Mouse (Mus musculus) kidney, adult 18-20 months (tissue): ENCODE results near the gene Cd70.
A peak's percentile ranks its signal among the peaks of the same experiment; 100 is the strongest.

Source experiments
- DNase-seq: peaks from one replicate; pipeline ENCODE4 v3.0.0; 2021

The Cd70 gene

DNA sequence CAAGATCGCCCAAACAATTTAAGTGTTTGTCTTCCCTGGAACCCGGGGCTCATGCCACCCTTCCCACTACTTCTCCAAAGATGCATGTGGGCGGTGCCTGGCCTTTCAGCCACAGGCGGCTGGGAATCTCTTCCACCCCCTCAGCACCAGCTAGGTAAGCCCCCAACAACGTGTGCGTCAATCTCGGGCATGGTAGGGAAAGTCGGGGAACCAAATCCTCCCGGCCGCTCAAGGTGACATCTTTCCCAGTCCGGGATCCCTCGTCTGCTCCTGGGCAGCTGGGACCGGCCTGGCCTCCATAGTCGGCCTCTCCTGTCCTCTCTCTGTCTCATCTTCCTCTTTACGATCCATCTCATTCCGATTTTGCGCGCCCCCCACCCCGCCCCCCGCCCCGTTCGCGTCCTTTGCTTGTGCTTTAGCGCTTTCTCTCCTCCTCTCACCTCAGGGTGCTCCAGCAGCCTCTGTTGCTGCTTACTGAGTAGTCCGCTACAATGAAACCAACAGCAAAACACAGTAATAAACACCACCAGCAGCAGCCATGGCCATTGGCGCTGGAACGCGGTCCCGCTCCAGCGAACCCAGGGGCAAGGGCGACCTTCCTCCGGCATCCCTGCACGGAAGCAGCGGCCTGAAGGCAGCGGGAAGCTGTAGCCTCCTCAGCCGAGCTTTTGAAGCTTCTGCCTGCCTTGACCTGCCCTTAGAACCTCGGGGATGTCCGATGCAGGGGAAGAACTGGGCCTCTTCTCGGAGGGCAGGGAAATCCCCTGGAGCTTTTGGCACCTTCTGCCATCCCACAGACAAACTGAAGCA lies at the start of gene Cd70:
Gene Cd70, minus strand, starts transcription at position 784 of the 810 bp plus-strand sequence.
- DNase-seq = no peak

DNA sequence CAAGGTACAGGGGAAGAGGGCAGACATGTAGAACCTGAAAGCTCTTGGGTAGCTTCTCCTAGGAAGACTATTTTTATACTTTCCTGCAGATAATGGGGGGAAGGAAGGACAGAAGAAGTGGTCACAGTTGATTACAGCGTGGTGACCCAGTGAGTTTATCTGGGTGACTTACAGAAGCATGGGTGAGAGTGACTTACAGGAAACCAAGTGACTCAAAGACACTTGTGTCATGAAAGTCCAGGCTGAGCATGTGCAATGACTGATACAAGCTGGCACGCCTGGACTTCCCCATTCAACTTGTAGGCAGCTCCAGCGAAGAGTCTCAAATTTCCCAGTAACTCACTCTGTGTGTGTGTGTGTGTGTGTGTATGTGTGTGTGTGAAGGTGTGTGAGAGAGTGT lies 48.7 kb upstream of the Cd70 start:
- DNase-seq = no peak

DNA sequence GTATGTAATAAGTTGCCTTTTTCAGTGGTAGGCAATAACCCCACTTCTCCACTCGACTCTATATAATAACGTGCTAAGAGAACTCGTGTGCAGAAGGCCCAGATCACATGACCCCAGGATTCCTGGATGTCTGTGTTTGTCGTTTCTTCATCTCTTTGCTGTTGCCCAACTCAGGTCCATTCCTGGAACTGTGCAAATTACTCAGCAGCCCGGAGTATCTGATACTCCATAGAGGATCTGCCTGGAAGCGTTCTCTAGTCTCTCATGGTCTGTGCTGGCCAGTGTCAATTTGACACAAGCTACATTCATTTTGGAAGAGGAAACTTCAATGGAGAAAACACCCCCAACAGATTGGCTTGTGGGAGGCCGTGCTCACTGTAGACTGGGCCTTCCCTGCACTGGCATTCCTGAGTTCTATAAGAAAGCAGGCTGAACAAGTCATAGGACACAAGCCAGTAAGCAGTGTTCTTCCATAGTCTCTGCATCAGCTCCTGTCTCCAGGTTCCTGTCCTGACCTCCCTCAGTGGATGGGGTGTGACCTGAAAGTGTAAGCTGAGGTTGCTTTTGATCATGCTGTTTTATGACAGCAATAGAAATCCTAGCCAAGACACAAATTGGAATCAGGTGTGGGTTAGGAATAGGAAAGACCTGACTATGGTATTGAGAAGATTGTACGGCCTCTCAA lies 45.9 kb upstream of the Cd70 start:
- DNase-seq = no peak

DNA sequence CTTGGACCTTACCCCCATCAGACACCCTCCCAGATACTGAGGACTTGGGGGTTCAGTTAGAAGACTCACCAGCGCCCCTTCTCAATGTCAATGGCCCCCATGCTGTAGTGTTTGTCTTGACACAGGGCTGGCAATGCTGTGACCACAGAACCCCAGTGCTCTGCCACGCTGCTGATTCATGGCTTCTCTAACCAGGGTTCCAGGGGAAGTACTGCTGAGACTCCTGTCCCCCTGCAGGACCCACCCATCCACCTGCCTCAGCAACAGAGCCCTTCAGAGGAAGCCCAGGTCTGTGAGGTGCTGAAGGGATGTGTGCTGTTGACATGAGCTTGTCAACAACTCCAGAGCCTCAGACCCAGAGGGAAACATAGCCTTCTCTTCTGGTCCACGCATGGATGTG lies 45.2 kb upstream of the Cd70 start:
- DNase-seq = no peak

DNA sequence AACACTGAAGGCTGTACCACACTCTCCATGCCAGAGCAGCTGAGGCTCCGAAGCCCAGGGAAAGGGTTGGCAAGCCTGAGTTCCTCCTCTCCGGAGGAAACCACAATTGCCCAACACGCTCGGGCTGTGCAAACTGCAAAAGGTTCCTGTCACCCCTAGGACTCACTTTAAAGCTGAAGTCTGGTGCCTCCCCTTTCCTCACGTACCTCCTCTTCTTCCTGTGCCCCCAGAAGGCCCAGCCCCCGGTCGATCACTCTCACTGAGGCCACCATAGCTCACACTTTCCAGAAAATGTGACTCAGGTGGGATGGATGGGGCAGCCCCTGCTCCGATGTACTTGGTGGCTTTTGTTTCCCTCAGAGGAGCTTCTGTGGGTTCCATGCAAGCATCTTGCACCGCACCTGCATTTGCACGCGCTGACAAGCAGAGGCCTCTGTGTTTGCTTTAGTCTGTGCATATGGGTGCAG lies 44.5 kb upstream of the Cd70 start, which contains the start of gene Tnfsf14:
Gene Tnfsf14, minus strand, starts transcription at position 137 of the 467 bp plus-strand sequence.
- no peak for DNase-seq

DNA sequence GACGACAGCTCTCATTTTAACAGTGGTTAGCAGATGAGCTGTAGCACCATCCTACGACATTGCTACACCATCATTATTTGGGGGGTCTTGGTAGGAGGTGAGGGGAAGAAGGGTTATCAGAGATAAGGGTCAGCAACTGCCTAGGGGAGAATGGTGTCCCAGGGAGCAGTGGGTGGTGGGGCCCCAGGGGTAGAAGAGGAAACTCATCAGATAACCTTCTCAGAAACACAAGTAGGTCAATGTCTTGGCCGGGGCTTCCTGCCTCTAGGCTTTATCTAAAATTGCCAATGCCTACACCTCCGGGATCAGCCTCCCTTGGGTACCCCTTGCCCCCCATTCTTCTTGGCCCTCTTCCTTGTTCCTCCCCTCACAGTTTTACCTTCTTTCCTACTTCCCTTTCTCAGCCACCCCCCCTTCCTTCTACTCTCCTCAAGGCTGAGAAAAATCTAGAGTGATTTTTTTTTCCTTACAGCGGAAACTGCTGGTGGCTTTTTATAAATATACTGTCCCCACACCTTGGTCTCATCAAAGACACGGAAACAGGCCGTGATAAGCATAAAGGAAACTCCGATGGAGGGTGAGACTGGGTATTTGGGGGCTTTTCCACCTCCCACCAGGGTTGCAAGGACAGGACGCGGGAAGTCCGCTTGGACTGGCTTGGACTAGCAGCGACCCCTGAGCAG lies 39.1 kb upstream of the Cd70 start:
- DNase-seq = no peak

DNA sequence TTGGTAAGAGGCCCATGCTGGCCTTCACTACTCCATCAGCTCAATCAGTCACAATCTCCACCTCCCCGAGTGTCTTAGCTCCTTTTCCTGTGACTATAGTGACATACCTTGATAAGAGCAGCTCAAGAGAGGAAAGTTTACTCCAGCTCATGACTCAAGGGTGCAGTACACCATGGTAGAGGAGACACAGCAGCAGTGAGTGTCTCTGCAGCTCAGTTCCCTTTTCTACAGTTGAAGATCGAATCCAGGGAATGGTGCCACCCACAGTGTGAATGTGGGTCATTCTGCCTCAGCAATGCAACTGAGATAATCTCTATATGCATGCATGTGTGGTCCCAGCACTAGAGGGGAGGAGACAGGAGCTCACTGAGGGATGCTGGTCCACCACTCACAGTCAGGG lies 36.1 kb upstream of the Cd70 start:
- DNase-seq = no peak

DNA sequence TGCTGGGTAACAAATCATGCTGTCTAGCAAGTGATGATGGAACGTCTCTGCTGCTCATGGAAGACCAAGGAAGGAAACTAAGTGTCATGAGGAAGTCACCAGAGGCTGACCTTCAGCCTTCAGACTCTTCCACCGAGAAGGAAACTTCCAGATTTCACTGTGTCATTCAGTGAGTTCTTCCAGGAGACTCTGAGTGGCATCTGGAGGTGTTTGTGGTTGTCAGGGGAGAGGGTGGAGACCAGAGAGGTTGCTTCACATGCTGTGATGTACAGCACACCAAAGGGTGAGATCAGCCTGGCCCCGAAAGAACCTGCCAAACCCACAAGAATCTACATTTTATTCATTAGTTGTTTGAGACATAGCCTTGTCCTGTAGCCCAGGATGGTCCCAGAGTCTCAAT lies 33.3 kb upstream of the Cd70 start:
- DNase-seq = no peak

DNA sequence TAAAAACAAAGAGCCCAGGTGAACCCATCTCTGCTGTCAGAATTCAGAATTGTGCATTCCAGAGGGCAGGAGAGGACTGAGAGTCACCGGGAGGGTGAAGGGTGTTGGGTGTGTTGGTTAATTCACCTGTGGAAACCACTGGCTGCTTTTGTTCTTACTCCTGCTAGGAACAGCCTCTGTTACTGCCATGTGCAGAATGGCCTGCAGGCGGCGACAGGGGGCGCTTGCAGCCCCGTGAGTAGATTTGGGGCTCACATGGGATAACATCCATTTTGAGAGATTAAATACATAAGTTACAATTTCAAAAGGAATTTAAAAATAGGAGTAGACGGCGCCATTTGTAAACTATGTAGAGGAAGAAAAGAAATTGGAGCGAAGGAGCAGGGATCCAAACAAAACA lies 30.8 kb upstream of the Cd70 start:
- peak; percentile 27 for DNase-seq

DNA sequence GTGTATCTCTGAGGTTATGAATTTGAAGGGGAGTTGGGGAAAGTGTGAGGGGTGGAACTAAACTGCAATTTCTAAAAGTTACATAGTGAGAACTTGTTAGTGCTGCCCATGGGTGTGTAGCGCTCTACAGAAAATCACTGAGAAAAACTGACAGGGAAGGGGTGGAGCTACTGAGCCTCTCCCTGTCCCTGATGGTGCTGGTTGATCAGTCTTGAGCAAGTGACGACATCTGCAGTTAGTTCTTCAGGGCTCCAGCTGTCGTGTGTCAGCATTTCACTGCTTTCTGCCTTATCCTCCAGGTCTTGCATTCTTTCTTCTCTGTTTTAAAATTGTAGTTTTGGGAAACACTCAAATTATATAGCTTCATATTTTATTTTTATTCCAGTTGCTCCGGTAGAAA lies 23.8 kb upstream of the Cd70 start:
- DNase-seq = no peak

DNA sequence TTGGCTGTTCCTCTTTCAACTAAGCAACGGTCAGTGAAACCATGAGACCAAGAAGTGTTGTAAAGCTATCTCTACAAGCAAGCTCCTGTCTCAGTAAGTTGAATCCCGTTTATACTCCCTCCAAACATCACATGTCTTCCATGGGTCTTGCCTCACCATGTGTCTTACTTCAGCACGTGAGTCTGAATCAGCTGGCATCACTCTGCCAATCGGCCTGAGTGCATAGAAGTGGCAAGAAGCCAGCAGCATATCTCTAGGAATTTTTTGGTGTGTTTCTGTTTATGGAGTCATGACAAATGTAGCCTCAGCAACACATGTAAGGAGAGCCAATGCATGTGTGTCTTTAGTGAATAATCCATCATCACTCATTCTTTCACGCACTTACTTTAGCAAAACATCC lies 22.8 kb upstream of the Cd70 start:
- DNase-seq = no peak

DNA sequence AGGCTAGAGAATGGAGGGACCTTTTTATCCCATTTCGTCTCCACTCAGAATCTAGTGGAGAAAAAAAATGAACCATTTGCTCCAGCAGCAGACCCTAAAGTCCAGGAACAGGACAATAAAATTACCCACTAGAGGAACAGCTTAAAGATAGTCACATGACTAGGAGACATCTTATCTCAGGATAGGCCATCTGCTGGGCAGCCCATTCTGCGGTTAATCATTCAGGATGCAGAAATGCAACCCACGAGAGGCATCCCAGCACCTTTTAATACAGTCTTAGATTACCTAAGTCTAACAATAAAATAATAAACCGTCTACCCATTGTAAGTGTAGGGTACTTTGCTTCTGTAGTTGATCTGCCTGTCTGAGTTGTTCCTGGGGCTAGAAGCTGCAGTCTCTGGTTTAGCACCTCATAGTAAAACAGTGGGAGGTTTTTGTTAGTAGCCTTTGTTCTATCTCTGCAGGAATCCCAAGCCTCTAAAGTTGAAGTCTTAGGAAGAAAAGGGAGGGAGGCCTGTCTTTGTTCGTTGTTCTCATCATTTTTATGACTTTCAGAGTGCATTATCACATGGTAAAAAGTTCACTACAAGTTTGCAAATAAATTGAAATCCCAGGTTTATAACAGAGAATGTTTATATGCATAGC lies 21.2 kb upstream of the Cd70 start:
- no peak for DNase-seq

DNA sequence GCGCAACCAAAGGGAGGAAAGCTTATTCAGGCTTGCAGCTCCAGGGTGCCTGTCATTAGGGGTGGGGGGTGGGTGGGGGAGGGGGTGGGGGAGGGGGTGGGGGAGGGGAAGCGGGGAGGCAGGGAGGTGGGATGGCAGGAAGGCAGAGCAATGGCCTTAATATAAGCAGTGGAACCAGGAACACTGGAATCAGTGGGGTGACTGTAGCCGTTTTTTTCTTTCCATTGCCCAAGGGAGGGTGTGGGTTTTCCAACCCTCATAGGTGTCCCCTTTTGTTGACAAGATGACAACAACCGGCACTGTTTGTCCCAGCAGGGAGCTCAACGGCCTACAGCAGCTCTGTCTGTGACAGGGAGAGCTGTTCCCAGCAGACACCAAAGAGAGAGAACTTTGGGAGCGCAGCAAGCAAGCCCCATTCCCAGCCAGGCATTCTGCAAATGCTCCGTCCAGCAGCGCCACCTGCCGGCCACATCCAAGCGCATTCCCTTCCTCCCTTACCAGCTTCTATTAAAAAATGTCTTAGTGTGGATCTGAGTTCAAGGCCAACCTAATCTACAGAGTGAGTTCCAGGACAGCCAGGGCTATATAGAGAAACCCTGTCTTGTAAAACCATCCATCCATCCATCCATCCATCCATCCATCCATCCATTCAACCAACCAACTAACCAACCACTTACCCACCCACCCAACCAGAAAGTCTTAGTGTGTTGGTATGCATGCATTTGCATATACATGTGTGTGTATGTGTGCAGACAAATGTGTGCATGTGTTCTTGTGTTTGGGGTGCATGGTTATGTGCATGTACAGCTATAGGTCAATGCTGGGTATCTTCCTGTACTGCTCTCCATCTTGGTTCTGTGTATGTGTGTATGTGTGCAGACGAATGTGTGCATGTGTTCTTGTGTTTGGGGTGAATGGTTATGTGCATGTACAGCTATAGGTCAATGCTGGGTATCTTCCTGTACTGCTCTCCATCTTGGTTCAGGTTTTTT lies 17.5 kb upstream of the Cd70 start:
- peak; percentile 89 for DNase-seq

DNA sequence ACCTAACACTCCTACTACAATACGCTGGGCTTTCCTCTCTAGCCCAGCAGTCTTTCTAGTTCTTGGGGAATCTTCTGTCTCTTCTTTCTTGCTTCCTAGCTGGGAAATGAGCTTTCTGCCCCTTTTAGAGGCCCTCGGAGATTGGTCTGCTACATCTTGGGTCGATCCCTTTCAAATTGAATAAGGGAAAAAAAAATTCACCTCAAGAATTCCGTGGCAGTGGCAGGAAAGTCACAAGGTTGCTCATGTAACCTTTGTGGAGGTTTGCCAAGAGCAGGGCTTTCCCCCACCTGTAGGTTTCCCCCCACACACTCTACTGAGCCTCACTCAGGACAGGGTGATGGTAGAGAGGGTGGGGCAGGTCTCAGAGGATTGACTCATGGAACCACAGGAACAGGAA lies 4.2 kb upstream of the Cd70 start:
- no peak for DNase-seq

DNA sequence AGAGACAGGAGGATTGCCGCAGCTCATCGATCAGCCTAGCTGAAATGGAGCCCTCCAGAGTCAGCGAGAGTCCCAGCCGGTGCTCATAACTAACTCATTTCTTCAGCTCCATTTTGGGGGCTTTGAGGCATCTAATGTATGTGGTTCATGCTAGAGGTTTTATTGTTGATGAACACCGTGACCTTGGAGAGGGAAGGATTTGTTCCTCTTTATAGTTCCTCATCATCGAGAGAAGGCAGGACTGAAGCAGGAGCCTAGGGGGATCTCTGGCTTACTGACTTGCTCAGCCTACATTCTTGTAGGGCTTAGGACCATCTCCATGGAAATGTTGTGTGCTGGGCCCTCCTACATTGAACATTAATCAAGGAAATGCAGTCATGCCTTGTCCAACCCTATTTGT lies 3.4 kb upstream of the Cd70 start:
- DNase-seq = no peak

DNA sequence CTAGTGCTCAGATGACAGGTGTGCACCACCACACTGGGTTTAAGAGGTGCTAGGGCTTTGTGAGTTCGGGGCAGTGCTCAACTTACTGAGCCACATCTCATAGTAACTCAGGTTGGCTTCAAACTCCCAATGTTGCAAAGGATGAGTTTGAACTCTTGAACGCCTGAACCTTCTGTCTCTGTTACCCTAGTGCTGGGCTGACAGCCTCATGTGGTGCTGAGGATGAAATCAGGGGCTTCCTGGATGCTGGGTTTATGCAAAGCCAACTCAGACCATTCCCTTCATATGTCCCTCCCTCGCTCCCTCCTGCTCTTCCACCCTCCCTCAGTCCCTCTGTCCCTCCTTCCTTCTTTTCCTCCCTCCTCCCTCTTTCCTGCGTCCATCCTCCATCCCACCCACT lies 1.2 kb downstream of the Cd70 start:
- no peak for DNase-seq

DNA sequence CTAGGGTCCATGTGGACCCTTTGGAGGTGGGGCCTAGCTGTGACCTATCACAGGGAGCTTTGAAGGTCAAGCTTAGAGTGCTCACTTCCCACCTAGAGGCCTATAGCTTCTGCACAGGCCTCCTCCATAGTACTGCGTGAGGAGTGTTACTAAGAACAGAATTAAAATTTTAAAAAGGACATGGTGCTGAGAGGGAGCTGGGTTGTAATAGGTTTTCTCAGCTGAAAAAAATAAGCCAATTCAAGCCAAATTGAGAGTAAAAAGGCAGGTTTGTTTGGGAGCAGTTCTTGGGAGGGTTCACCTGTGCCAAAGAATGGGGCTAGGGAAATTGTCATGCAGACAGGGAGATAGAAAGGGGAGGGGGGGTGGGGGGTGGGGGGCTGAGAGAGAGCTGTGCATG lies 4.5 kb downstream of the Cd70 start:
- DNase-seq = no peak

DNA sequence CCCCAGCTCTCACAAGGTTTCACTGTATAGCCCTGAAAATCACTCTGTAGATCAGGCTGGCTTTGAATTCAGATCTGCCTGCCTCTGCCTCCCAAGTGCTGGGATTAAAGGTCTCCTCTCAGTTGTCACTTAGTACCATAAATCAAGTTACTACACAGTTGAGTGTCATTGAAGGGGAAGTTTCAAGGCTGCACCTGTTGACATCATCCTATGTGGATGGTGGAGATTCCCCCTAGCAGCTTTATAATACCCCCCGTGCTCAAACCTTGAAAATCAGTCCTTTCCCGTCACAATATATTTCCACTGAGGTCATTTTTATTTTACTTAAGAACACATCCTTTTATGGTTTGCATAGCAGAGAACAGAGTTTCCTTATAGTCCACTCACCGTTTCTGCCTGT lies 5.9 kb downstream of the Cd70 start:
- no peak for DNase-seq

DNA sequence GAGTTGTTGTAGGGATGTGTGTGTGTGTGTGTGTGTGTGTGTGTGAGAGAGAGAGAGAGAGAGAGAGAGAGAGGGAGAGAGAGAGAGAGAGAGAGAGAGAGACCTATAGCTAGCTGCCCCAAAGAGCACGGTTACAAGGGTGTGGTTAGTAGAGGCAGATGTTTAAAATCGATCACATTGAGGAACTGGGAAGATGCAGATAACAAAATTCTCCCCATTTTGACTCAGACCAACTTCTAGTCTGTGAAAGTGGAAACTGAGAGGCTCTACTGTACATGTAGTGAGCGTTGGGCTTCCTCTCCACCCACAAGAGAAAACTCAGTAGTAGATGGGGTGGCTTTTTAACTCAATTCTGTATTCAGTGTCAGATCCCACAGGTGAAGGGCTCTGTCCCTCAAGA lies 9.9 kb downstream of the Cd70 start:
- DNase-seq = no peak

DNA sequence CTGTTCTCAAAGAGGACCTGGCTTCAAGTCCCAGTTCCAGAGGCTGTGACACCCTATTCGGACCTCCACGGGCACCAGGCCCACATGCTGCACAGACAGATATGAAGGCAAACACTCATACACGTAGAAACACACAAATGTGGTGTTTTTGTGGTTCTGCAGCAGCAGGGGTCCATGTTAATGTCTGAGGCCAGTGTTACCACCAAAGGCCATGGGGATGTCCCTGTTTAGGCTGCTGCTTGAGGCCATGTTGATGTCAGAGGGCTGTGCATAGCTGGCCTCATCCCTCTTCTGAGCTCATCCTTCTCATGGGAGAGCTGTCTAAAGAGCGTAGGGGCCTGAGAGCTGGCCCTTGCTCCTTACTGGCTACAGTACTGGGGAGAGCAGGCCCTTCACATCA lies 10.9 kb downstream of the Cd70 start:
- DNase-seq = no peak

DNA sequence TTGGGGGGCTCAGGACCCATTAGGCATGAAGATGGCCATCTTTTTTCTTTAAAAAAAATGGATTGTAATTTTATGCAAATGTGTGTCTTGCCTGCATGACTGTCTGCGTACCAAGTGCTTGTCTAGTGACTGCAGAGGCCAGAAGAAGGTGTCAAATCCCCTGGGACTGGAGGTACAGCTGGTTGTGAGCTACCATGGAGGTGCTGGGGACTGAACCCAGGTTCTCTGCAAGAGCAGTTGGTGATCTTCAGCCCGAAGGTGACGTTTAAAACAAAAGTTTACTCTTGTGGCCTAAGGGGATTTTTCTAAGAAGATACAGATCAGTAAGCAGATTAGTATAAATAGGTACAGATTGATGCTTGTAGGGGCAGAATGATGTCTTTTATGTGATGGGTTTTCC lies 13.9 kb downstream of the Cd70 start:
- DNase-seq = no peak

DNA sequence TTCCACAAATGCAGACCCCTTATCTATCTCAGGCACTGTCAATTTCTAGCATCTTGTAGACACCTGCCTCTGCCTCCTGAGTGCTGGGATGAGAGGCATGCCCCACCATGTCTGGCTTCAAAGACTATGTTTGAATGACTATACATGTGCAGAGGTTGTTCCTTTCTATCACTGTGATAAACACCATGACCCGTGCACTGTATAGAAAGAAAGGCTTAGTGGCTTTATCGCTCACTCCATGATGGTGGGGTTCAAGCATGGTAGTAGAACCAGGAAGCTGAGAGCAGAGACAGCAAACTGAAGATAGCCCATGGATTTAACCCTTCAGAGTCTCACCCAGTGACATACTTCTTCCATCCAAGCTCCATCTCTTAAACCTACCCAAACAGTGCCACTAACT lies 14.9 kb downstream of the Cd70 start:
- no peak for DNase-seq
